8 mouse cellular contexts compared by ENCODE assay signal in genomic region chr11:116615735-116616437, GRCm38 (mm10). TPM values are rescaled to one million over a fixed set of nuclear protein-coding genes. Genes with fewer than 3 reads are reported as not detected.
DNase-seq lines count a peak whose midpoint lies in the region; ATAC-seq and TF ChIP-seq lines count a peak whose summit lies in the region.

No protein-coding gene starts in this region.

- ATAC-seq in embryonic facial prominence, embryonic 14.5 days (ENCODE audit: low read depth), result no peak
- peak; percentile 61 for ATAC-seq in intestine, postnatal 0 days
- peak; percentile 25; the same call in 1 of the 2 replicates for ATAC-seq in lung, embryonic 15.5 days (ENCODE audit: borderline replicate concordance, extremely low read depth, low FRiP score, low TSS enrichment)

- TF ChIP-seq CTCF in intestine, postnatal 0 days (IDR thresholded peaks at IDR 0.05; ENCODE audit: low read depth), result peak; percentile 56

- no peak overlapping the region for H3K9ac ChIP-seq in embryonic facial prominence, embryonic 14.5 days (ENCODE audit: low read depth, low read length)
- no peak overlapping the region for H3K9ac ChIP-seq in intestine, postnatal 0 days (ENCODE audit: low read depth, low read length)
- no peak overlapping the region for H3K9ac ChIP-seq in lung, embryonic 15.5 days

- H3K4me1 ChIP-seq in embryonic facial prominence, embryonic 14.5 days (ENCODE audit: control insufficient read depth, insufficient read depth, low read length), result peaks cover 4% of the 10 kb centered on the region; the same call in 1 of the 2 replicates
- peaks cover 26% of the 10 kb centered on the region for H3K4me1 ChIP-seq in intestine, postnatal 0 days (replicated peaks; ENCODE audit: control insufficient read depth, insufficient read depth, low read length)
- peaks cover 62% of the 10 kb centered on the region for H3K4me1 ChIP-seq in lung, embryonic 15.5 days

- H3K27ac ChIP-seq in embryonic facial prominence, embryonic 14.5 days (replicated peaks; ENCODE audit: low read depth, low read length), result peak overlapping the region; percentile 4
- no peak overlapping the region; the same call in 1 of the 2 replicates for H3K27ac ChIP-seq in intestine, postnatal 0 days (ENCODE audit: low read depth, low read length)
- peak overlapping the region; percentile 56 for H3K27ac ChIP-seq in lung, embryonic 15.5 days

- 58% methylated on average over 12 of the region's 15 CpGs for WGBS in embryonic facial prominence, embryonic 14.5 days
- 23% methylated on average over 15 of the region's 15 CpGs for WGBS in intestine, postnatal 0 days
- WGBS in lung, embryonic 15.5 days, result 28% methylated on average over 15 of the region's 15 CpGs

- H3K27me3 ChIP-seq in embryonic facial prominence, embryonic 14.5 days (replicated peaks; ENCODE audit: control insufficient read depth, insufficient read depth, low read length), result no peaks in the 10 kb centered on the region
- no peaks in the 10 kb centered on the region for H3K27me3 ChIP-seq in intestine, postnatal 0 days (replicated peaks; ENCODE audit: control insufficient read depth, insufficient read depth, low read length)
- no peaks in the 10 kb centered on the region for H3K27me3 ChIP-seq in lung, embryonic 15.5 days

- no peaks in the 10 kb centered on the region for H3K9me3 ChIP-seq in embryonic facial prominence, embryonic 14.5 days (ENCODE audit: control insufficient read depth, low read length)
- no peaks in the 10 kb centered on the region for H3K9me3 ChIP-seq in intestine, postnatal 0 days (ENCODE audit: control insufficient read depth)
- no peaks in the 10 kb centered on the region for H3K9me3 ChIP-seq in lung, embryonic 15.5 days

- H3K4me3 ChIP-seq in embryonic facial prominence, embryonic 14.5 days (ENCODE audit: low read depth, low read length), result no peak overlapping the region
- H3K4me3 ChIP-seq in intestine, postnatal 0 days (ENCODE audit: low read depth, low read length), result 0 out of 2 replicates have a peak overlapping the region, but pooled peaks have one; percentile 3
- no peak overlapping the region for H3K4me3 ChIP-seq in lung, embryonic 15.5 days

- no peaks in the 10 kb centered on the region for H3K36me3 ChIP-seq in embryonic facial prominence, embryonic 14.5 days (ENCODE audit: control insufficient read depth, insufficient read depth, low read length)
- no peaks in the 10 kb centered on the region for H3K36me3 ChIP-seq in intestine, postnatal 0 days (ENCODE audit: control insufficient read depth, insufficient read depth)
- H3K36me3 ChIP-seq in lung, embryonic 15.5 days, result no peaks in the 10 kb centered on the region

- peak; percentile 70 to 87 for DNase-seq in cerebellum, postnatal 14 days
- no peak for DNase-seq in cerebellum, adult 9-10 months
- peak; percentile 67 for DNase-seq in CD4-positive, CD25-positive, alpha-beta regulatory T cell, adult 2 months (ENCODE audit: low read depth, low spot score)
- DNase-seq in embryonic facial prominence, embryonic 14.5 days (ENCODE audit: low spot score), result peak; percentile 45
- DNase-seq in spleen, postnatal 4 days (ENCODE audit: low spot score in 2 of 2), result peak; percentile 82 to 87
- DNase-seq in testis, postnatal 10 days (ENCODE audit: low spot score), result no peak

- H3K4me2 ChIP-seq in embryonic facial prominence, embryonic 14.5 days (ENCODE audit: low read depth, low read length), result no peak overlapping the region
- peak overlapping the region; percentile 37 for H3K4me2 ChIP-seq in intestine, postnatal 0 days (replicated peaks; ENCODE audit: low read depth)
- peak overlapping the region; percentile 34 for H3K4me2 ChIP-seq in lung, embryonic 15.5 days

RNA-seq across cellular contexts. Expression of gene Rhbdf2, which starts 10.9 kb away (rescaled TPM):
- 3.6 and 4.4 TPM in 2 replicates for polyA plus RNA-seq in embryonic facial prominence, embryonic 14.5 days (2014; fragmentation: Nextera tagmentation; extraction: Ambion mirVana)
- 7.6 and 8.4 TPM in 2 replicates for polyA plus RNA-seq in intestine, postnatal 0 days (2015; fragmentation: Nextera tagmentation; extraction: Ambion mirVana)
- polyA plus RNA-seq in lung, embryonic 15.5 days (2015; fragmentation: Nextera tagmentation; extraction: Ambion mirVana), result 12.5 and 13.5 TPM in 2 replicates

RNA-seq across cellular contexts. Expression of gene Aanat, which starts 29.7 kb away (rescaled TPM):
- polyA plus RNA-seq in embryonic facial prominence, embryonic 14.5 days (2014; fragmentation: Nextera tagmentation; extraction: Ambion mirVana), result not detected in 2 replicates
- not detected in 2 replicates for polyA plus RNA-seq in intestine, postnatal 0 days (2015; fragmentation: Nextera tagmentation; extraction: Ambion mirVana)
- polyA plus RNA-seq in lung, embryonic 15.5 days (2015; fragmentation: Nextera tagmentation; extraction: Ambion mirVana), result not detected in 2 replicates

RNA-seq across cellular contexts. Expression of gene Ube2o, which starts 34.6 kb away (rescaled TPM):
- polyA plus RNA-seq in embryonic facial prominence, embryonic 14.5 days (2014; fragmentation: Nextera tagmentation; extraction: Ambion mirVana), result 15.4 and 17.4 TPM in 2 replicates
- polyA plus RNA-seq in intestine, postnatal 0 days (2015; fragmentation: Nextera tagmentation; extraction: Ambion mirVana), result 3.7 and 4.8 TPM in 2 replicates
- 12.6 and 14.8 TPM in 2 replicates for polyA plus RNA-seq in lung, embryonic 15.5 days (2015; fragmentation: Nextera tagmentation; extraction: Ambion mirVana)

RNA-seq across cellular contexts. Expression of gene Prcd, which starts 37.4 kb away (rescaled TPM):
- polyA plus RNA-seq in embryonic facial prominence, embryonic 14.5 days (2014; fragmentation: Nextera tagmentation; extraction: Ambion mirVana), result 0.84 and 2.3 TPM in 2 replicates
- polyA plus RNA-seq in intestine, postnatal 0 days (2015; fragmentation: Nextera tagmentation; extraction: Ambion mirVana), result 0.84 and 1.1 TPM in 2 replicates
- 1.8 and 3.2 TPM in 2 replicates for polyA plus RNA-seq in lung, embryonic 15.5 days (2015; fragmentation: Nextera tagmentation; extraction: Ambion mirVana)

RNA-seq across cellular contexts. Expression of gene Cygb, which starts 38.2 kb away (rescaled TPM):
- 17.8 and 20.5 TPM in 2 replicates for polyA plus RNA-seq in embryonic facial prominence, embryonic 14.5 days (2014; fragmentation: Nextera tagmentation; extraction: Ambion mirVana)
- polyA plus RNA-seq in intestine, postnatal 0 days (2015; fragmentation: Nextera tagmentation; extraction: Ambion mirVana), result 17.5 and 20.2 TPM in 2 replicates
- 11.2 and 11.9 TPM in 2 replicates for polyA plus RNA-seq in lung, embryonic 15.5 days (2015; fragmentation: Nextera tagmentation; extraction: Ambion mirVana)

Comparison
In these comparisons a context has a peak if more than half of its experiments do, and no peak if none do; other contexts are left out.
1. DNase-seq: peak in cerebellum, postnatal 14 days (2 of 2), CD4-positive, CD25-positive, alpha-beta regulatory T cell, adult 2 months (single experiment), embryonic facial prominence, embryonic 14.5 days (single experiment) and spleen, postnatal 4 days (2 of 2); none in cerebellum, adult 9-10 months (single experiment) and testis, postnatal 10 days (single experiment).